Mouse (Mus musculus) central nervous system, embryonic 18 days (tissue): ENCODE results near the gene Retnlg. TPM values are rescaled to one million over a fixed set of nuclear protein-coding genes. Genes with fewer than 3 reads are reported as not detected.

Experiments used
- polyA plus RNA-seq: library from polyadenylated mRNA; depleted of rRNA; stranded (reverse); fragments of >200 nt; gene quantifications from 2 replicates; pipeline ENCODE4 v1.2.3, GENCODE M21; 2012; rRNA removed

The Retnlg gene
- 1.1 TPM in 1 of 2 replicates, not detected in the other for polyA plus RNA-seq

DNA sequence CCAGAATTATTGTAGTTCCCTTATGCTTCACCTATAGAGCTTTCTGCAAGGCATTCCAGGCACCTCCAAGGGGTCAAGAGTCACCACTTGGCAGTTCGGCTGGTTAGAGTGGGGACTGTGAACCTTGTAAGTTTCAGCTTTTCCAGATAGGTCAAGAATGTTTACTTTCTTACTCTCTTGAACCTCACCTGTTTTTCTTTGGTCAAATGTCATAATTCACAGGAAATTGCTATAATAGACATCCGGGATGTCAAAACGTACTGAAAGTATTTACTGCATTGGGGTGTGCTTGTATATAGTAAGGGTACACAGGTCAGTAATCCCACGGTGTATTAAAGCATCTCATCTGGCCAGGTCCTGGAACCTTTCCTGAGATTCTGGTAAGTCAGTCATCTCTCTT lies at the start of gene Retnlg:
Gene Retnlg (plus strand): TSS at position 301 of the 400 bp plus-strand sequence.

DNA sequence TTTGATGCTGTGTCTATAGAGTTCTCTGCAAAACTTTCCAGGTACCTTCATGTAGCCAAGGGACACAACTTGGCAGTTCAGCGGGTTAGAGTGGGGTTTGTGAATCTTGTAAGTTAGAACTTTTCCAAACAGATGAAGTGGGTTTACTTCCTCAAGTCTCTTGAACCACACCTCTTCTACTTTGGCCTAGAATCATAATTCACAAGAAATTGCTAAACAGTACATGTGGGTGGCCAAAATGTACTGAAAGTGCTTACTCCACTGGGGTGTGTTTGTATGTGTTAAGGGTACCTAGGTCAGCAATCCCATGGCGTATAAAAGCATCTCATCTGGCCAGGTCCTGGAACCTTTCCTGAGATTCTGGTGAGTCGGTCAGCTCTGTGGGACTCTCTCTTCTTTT lies 30.2 kb upstream of the Retnlg start, which contains the start of gene Retnla:
Gene Retnla (plus strand): TSS at position 286 of the 400 bp plus-strand sequence.

Other genes starting within 250 kb of the Retnlg start
- gene Trat1, start 100.6 kb upstream of the Retnlg start, polyA plus RNA-seq, result 0.25 and 0.36 TPM in 2 replicates
- gene Retnlb, start 55.8 kb upstream of the Retnlg start, polyA plus RNA-seq, result not detected in 2 replicates
- gene Retnla, start 30.1 kb upstream of the Retnlg start, polyA plus RNA-seq, result 0.21 TPM in 1 of 2 replicates, not detected in the other
- gene Dzip3, start 121.5 kb downstream of the Retnlg start, polyA plus RNA-seq, result 108 and 115 TPM in 2 replicates
- 8.7 and 9.2 TPM in 2 replicates for gene Cip2a, start 121.6 kb downstream of the Retnlg start, polyA plus RNA-seq
- gene Myh15, start 184.9 kb downstream of the Retnlg start, polyA plus RNA-seq, result 0.06 and 0.09 TPM in 2 replicates